Mouse (Mus musculus) lung, postnatal 36 days (tissue): ENCODE data around the gene Dnm3.

Experiments used
- DNase-seq: peaks from one replicate; pipeline ENCODE4 v3.0.0; 2022; ENCODE audit warnings: mixed read lengths

Dnm3 gene

GRCm38 (mm10) chr1:162051710-162052109 is 426.1 kb downstream of the Dnm3 start:
- DNase-seq: no peak

- DNase-seq: no peak
Measured at GRCm38 (mm10) chr1:162047673-162048072, 430.2 kb downstream of the Dnm3 start.

GRCm38 (mm10) chr1:162043788-162044717 is 433.8 kb downstream of the Dnm3 start:
- no peak for DNase-seq

GRCm38 (mm10) chr1:162043216-162043615 is 434.6 kb downstream of the Dnm3 start:
- DNase-seq: no peak

GRCm38 (mm10) chr1:162042384-162042783 is 435.4 kb downstream of the Dnm3 start:
- no peak for DNase-seq

DNA sequence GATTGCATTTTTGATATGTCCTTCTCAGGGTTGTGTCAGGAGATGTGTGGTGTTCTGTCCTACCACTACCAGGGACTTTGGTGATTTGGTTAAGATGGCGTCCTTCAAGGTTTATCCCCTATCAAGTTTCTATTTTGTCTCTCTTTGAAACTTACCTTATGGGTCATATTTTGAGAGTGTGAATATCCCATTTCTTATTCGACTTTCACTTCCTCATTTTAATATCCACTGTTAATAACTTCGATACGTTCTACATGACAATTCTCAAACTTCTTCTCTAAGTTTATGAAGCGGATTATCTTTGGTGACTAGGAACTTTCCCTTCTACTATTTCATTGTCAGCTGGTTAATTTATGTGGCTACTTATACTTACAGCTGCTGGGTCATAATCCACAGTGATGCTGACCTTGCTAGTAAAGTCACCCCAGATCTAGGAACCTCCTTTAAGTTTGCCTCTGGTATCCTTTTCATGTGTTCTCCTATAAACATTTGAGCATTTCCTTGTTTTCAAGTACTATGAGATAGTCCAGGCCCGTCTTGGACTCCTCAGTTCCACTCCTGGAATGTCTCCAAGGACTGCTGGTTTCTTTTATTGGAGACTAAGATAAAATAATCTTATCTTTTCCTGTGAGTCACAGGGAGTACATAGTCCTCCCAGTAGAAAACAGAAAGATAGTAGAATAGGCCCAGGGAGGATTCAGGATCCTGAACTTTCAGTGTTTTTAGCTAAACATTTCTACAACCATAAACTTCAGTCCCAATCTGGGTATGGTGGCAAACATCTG is 437.2 kb downstream of the Dnm3 start:
- peak; percentile 55 for DNase-seq

DNA sequence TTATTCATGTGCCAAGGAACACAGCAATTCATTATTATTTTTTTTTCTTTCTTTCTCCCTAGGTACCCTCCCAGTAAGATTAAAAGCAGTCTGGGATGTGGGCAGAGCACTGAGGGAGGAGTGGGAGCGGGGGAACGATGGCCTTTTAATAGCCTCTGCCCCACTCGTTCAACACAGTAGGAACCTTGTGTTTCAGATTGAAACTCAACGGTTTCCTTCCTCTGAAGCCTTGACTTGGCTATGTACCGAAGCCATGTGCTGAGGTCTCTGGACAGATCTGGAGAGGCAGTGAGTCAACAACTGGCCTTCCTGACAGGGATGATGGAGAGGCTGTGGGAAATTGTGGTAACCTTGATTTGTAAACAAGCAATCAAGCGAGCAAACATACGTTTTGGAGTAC is 438.0 kb downstream of the Dnm3 start:
- DNase-seq: peak; percentile 26

- DNase-seq: peak; percentile 18
Measured at GRCm38 (mm10) chr1:162039011-162039595, 438.7 kb downstream of the Dnm3 start.

DNA sequence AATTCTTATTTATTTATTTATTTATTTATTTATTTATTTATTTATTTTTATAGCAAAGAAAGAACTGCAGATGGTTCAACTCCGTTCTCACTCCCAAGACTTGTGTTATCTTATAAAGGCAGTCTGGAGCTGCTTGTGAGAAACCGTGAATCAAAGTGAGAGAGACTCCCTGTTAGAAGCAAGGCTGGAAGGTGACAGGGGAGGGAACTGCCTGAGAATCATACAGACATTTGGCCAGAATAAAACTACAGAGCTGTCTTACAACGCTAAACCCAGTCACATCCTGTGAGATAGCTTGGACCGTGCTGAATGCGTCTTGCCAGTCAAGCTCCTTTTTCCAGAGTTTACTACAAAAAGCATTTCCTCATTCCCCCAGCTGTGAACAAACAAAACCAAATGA is 439.4 kb downstream of the Dnm3 start:
- peak; percentile 32 for DNase-seq

DNA sequence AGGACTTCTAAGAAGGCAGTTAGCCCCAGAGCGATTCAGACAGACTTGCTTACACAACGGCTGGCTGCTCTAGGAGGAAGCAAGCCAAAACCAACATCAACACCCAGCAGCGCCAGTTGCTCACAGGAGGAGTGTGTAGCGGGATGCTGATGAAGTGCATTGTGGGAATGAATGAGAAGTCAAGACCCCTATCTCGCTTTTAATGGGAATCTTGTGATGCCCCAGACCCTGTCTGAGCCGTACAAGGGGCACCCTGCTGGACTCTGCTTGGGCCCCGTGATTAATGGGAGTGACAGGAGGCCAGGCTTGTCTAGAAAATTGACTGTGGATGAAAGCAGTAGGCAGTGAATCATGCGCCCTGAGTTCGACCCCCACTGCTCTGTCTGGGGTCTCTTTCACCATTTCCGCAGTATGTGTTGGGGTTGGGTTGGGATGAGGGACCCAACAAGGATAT is 439.8 kb downstream of the Dnm3 start:
- DNase-seq: peak; percentile 76

DNA sequence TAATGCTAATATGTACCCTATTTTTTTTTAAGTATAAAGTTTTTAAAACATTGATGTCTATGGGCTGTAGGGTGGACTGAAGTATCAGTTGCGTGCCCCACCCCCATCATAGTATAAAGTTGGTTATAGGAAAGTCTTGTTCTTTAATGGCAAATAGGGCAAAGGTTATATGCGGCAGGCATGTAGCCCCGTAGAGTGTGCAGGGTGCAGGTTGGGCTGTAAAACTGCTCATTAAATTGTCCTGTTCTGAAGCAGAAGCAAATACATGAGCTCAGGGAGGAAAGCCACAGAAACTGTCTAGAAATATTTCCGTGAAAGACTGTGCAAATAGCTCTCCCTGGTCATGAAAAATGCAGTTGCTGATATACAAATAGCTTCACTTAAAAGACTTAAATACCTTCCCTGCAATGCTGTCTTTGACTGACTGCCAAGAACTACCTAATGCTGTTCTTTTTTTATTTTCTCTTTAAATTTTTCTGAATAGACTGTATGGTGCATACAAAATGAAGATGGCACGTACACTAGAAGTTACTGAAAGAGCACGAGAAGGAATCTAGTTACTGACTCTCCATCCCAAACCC is 440.6 kb downstream of the Dnm3 start:
- DNase-seq: no peak

DNA sequence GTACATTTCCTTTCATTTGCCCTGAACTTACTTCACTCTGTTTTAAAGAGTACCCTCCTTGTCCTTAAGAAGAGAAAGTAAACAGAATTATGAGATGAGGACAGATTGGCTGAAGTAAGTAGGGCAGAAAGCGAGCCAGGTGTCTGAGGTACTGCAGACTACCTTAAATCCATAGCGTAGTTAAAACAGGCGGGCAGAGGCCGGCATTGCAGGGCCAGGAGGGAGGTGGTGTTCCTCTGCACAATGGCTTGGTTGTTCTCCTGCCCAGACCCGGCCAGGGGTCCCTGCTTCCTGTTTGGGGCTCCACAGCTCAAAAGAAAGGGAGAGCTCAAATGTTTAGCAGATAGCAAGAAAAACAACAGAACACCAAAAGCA is 441.4 kb downstream of the Dnm3 start:
- DNase-seq: no peak

GRCm38 (mm10) chr1:162035800-162036460 is 441.9 kb downstream of the Dnm3 start:
- DNase-seq: no peak

DNA sequence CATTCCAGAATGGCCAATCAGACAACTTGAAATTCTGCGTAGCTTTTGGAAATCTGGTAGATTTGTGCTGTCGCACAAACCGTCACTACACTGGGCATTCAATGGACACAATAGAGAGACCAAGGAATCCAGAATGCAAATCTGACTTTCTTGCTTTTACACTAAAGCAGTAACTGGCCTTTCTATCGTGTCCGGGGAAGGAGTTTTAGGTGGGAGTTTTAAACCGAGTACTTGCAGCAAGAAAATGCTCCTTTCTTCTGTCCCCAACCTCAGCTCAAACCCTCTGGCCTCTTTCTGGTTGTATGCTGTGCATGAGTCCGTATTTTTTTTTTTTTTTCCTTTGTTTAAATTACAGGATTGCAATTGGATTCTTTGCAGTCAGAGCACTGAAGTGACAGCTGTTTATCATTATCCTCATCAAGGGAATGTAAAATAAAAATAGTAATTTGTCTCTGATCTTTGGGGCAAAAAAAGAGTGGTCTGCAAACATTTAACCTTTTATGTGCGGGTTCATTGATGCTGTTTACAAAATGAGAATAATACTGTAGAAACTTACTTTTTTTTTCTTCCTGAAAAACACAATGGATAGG is 454.1 kb downstream of the Dnm3 start:
- no peak for DNase-seq

GRCm38 (mm10) chr1:162020766-162021165 is 457.1 kb downstream of the Dnm3 start:
- DNase-seq: no peak

- DNase-seq: no peak
Measured at GRCm38 (mm10) chr1:162020303-162020731, 457.5 kb downstream of the Dnm3 start.

DNA sequence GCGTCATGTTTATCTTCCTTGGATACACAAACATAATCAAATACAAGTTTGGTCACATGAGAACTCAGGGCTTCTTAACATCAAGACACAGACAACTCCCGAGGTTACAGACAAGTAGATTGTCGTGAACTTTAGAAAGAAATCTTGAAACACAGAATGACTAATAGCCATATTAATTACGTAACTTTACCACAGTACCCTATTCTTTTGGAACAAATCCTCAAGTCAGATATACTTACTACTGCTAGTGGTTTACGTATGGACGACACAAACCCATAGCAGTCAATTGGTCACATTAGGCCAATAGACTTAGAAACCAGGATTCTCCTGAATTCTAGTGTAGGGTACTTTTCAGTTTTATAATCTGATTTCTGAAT is 459.2 kb downstream of the Dnm3 start:
- no peak for DNase-seq

DNA sequence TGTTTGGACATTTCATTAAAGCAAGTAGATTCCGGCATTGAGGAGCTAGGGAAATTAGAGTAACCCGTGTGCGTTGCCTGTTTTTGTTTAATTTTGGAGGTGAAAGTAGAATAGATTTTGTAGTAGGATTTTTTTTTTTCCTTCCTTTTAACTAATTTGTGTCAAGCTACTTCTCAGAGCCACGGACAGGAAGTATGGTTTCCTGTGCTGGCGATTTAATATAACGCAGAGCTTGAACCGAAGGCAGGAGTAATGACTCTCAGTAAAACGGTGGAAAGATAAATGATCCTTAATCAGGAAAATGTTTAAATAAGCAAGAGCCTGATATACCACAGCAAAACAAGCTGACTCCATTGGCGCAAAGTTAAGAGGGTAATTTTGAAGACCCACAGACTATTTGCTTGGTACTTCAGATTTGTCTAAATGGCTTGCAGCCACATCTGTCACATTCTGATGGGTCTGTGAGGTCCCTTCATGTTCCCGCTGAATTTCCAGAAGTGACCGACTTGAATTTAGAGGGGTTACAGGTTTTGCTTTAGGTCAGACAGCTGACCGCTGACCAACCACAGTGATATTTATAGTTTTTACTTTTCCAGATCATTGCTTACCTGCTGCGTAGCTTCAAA is 459.7 kb downstream of the Dnm3 start:
- DNase-seq: no peak

DNA sequence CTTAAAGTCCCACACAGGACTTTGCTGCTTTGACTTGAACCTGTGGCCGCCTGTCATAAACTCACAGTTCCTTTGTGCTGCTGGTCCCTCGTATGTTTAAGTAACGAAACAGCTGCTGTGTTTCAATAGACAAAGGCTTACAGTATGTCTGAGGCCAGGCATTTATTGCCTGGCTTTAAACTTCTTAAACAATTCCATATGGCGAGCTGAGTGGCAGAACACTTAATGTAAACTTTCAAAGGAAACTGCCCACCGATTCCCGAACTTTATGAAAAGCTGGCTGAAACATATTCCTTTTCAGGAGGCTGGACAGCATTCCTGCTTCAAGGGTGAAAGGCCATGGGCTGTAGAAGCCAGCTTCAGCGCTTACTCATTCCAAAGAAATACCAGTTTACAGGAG is 460.9 kb downstream of the Dnm3 start:
- no peak for DNase-seq

DNA sequence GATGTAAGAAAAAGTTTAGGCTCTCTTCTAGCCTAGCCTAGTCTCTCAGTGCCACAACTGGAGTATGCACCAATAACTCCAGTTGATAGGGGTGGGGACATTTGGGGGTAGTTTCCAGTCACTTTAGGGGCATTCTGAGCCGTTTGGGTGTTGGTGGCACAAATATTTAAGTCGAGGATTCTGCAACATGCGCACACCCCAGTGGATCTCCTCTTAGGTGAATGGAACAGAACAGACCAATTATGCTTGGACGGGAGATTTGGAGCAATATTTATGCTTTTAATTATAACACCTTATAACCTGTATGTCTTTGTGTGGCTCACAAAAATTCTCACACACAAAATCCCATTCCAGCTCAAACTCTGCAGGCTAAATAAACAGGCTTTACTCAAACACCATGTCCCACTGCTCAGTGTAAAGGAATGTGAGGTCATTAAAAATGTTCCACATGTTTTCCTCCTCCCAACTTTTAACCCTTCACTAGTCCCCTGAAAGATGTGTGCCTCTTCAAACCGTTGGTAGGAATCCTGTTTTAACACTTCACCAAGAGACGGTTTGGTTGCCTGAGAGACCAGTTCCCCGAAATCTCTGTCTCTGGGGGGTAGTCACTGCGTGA is 462.5 kb downstream of the Dnm3 start:
- DNase-seq: no peak

DNA sequence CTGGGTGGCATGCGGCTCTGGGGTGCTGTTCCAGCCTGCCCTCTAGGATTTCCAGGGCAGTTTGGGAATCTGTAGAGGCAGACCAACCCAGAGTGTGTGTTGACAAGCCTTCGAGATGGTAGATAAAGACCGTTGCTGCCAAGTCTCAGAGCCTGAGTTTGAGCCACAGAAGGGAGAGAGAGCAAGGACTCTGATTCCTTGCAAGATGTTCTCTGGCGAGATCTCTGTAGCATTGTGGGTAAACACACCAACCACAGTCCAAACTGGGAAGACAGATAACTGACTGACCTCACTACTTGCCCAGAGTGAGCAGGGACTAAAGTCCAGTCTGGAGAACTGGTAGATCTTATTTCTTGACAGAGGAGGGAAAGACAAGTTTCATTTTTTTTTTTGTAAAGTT is 464.3 kb downstream of the Dnm3 start:
- no peak for DNase-seq
